Mouse (Mus musculus) olfactory bulb, adult 2 months (tissue): ENCODE data around the gene Egln1. TPM values are rescaled to one million over a fixed set of nuclear protein-coding genes. Genes with fewer than 3 reads are reported as not detected.

Source experiments
- H3K27ac ChIP-seq: fragments of 200-500 bp; 2 replicates; pipeline ENCODE4 v1.5.1; 2012; ENCODE audit warnings: low read depth, low read length; ENCODE audit not compliant: insufficient read depth
- H3K4me1 ChIP-seq: fragments of 200-500 bp; 2 replicates; pipeline ENCODE4 v1.6.1; 2012; ENCODE audit warnings: low read length; ENCODE audit not compliant: control insufficient read depth, insufficient read depth
- H3K4me3 ChIP-seq: fragments of 200-500 bp; 2 replicates; pipeline ENCODE4 v1.5.1; 2012; ENCODE audit warnings: mild to moderate bottlenecking, low read depth, low read length, moderate library complexity; ENCODE audit not compliant: insufficient read depth
- CTCF ChIP-seq: fragments of 200-500 bp; IDR thresholded peaks from 2 replicates; pipeline ENCODE4 v1.5.1; 2012; ENCODE audit warnings: low read depth, mild to moderate bottlenecking, low read length, moderate library complexity; ENCODE audit not compliant: insufficient read depth
- POLR2A ChIP-seq: fragments of 200-500 bp; IDR thresholded peaks from 2 replicates; pipeline ENCODE4 v1.6.1; 2012; ENCODE audit warnings: mild to moderate bottlenecking, low read depth, low read length, moderate library complexity; ENCODE audit not compliant: insufficient read depth
- WGBS: fragments of 180-500 bp; shearing (Covaris S2); methylation state at CpG from one replicate; pipeline ENCODE4 v1.1.7; 2018; 5-methylcytosine and 5-hydroxymethylcytosine counted together
- polyA plus RNA-seq: library from polyadenylated mRNA; stranded (reverse); fragments of >200 nt; gene quantifications from 2 replicates; pipeline ENCODE4 v1.2.4, GENCODE M21; 2012; ENCODE audit warnings: low replicate concordance; ENCODE audit not compliant: missing spikeins, insufficient read depth, insufficient read length

Egln1 gene
- polyA plus RNA-seq, 1 experiment = 113 TPM

- no peak for TF ChIP-seq POLR2A
- no peak for TF ChIP-seq CTCF
- Histone ChIP-seq H3K27ac (no peak overlapping the region), H3K4me1 (no peaks in the 10 kb centered on the region), H3K4me3 (no peak overlapping the region)
- WGBS = 89% methylated on average over 8 of the region's 8 CpGs
Measured at GRCm38 (mm10) chr8:124973221-124973620, 24.1 kb upstream of the Egln1 start.

- no peak for TF ChIP-seq POLR2A
- TF ChIP-seq CTCF = no peak
- Histone ChIP-seq H3K4me1 (no peaks in the 10 kb centered on the region), H3K4me3 (no peak overlapping the region), H3K27ac (no peak overlapping the region)
- 78% methylated on average over 6 of the region's 6 CpGs for WGBS
Measured at GRCm38 (mm10) chr8:124970312-124970933, 21.3 kb upstream of the Egln1 start.

- Histone ChIP-seq H3K4me1 (no peaks in the 10 kb centered on the region), H3K27ac (no peak overlapping the region), H3K4me3 (no peak overlapping the region)
- TF ChIP-seq POLR2A (no peak), CTCF (no peak)
- 92% methylated on average over 8 of the region's 8 CpGs for WGBS
Measured at GRCm38 (mm10) chr8:124964966-124965365, 15.8 kb upstream of the Egln1 start.

- 97% methylated on average over 5 of the region's 5 CpGs for WGBS
- H3K4me1 ChIP-seq = no peaks in the 10 kb centered on the region
- no peak overlapping the region for H3K27ac ChIP-seq
- H3K4me3 ChIP-seq = no peak overlapping the region
- TF ChIP-seq POLR2A (no peak), CTCF (no peak)
Measured at GRCm38 (mm10) chr8:124963246-124963645, 14.1 kb upstream of the Egln1 start.

- H3K27ac ChIP-seq = no peak overlapping the region
- H3K4me1 ChIP-seq = no peaks in the 10 kb centered on the region
- WGBS = 23% methylated on average over 8 of the region's 8 CpGs
- TF ChIP-seq CTCF = no peak
- H3K4me3 ChIP-seq = no peak overlapping the region
Measured at GRCm38 (mm10) chr8:124960226-124960880, 11.2 kb upstream of the Egln1 start.

- 55% methylated on average over 8 of the region's 8 CpGs for WGBS
Measured at GRCm38 (mm10) chr8:124959462-124960225, 10.5 kb upstream of the Egln1 start.

GRCm38 (mm10) chr8:124954572-124955082 lies 5.5 kb upstream of the Egln1 start:
- WGBS = 75% methylated on average over 8 of the region's 8 CpGs
- Histone ChIP-seq H3K4me3 (no peak overlapping the region), H3K27ac (no peak overlapping the region), H3K4me1 (peaks cover 3% of the 10 kb centered on the region; the same call in 1 of the 2 replicates)
- no peak for TF ChIP-seq CTCF
- TF ChIP-seq POLR2A = no peak

More at GRCm38 (mm10) chr8:124959462-124960225, 10.5 kb upstream of the Egln1 start:
- no peaks in the 10 kb centered on the region for H3K4me1 ChIP-seq
- no peak for TF ChIP-seq CTCF
- TF ChIP-seq POLR2A = no peak
- H3K27ac ChIP-seq = no peak overlapping the region
- H3K4me3 ChIP-seq = no peak overlapping the region

- WGBS = 85% methylated on average over 7 of the region's 7 CpGs
- TF ChIP-seq POLR2A = no peak
- no peak for TF ChIP-seq CTCF
- no peak overlapping the region for H3K4me3 ChIP-seq
- H3K27ac ChIP-seq = no peak overlapping the region
- H3K4me1 ChIP-seq = peaks cover 3% of the 10 kb centered on the region; the same call in 1 of the 2 replicates
Measured at GRCm38 (mm10) chr8:124953188-124953587, 4.1 kb upstream of the Egln1 start.

GRCm38 (mm10) chr8:124950865-124951264 lies 1.7 kb upstream of the Egln1 start:
- TF ChIP-seq POLR2A = no peak
- no peak for TF ChIP-seq CTCF
- peaks cover 15% of the 10 kb centered on the region for H3K4me1 ChIP-seq
- no peak overlapping the region for H3K27ac ChIP-seq
- H3K4me3 ChIP-seq = no peak overlapping the region
- 59% methylated on average over 2 of the region's 2 CpGs for WGBS
